Mouse (Mus musculus) E14TG2a.4 (cell line): ENCODE results near the gene Lyzl6.

Experiments used
- CTCF ChIP-seq: conservative IDR thresholded peaks from 2 replicates; pipeline ENCODE4 v1.5.1; 2014; ENCODE audit warnings: low read length
- POU5F1 ChIP-seq: IDR thresholded peaks from 2 replicates; pipeline ENCODE4 v1.6.1; 2014; ENCODE audit warnings: low read length, borderline replicate concordance

DNA sequence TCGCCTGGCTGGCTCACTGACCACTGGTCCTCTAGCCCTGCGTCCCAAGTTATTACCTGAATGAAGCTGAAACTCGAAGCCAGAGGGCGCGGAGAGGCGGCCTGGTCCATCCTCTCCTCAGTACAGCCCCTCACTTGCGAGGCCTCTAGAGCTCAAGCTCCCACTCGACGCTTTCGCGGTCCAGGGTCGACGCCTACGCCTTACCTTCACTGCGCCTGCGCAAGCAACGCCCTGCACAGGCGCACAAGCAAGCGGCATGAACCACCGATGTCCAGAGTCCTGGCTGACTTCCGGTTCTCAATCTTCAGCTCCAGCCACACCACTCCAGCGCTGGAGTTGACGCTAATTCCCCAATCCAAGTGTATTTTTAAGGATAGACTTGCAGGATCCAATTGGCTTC lies 11.2 kb downstream of the Lyzl6 start:
- TF ChIP-seq CTCF (no peak), POU5F1 (no peak)
